Mouse (Mus musculus): Measurements from ENCODE around the gene Rufy3. TPM values are rescaled to one million over a fixed set of nuclear protein-coding genes. Genes with fewer than 3 reads are reported as not detected.
A peak's percentile ranks its signal among the peaks of the same experiment; 100 is the strongest.

The Rufy3 gene
- total and polyA plus RNA-seq, 3 experiments: 10.2 to 29.6 (median 26.3) TPM

- DNase-seq: no peak
These were observed 10.9 kb downstream of the Rufy3 start for GRCm38 (mm10) chr5:88575506-88576338.

DNA sequence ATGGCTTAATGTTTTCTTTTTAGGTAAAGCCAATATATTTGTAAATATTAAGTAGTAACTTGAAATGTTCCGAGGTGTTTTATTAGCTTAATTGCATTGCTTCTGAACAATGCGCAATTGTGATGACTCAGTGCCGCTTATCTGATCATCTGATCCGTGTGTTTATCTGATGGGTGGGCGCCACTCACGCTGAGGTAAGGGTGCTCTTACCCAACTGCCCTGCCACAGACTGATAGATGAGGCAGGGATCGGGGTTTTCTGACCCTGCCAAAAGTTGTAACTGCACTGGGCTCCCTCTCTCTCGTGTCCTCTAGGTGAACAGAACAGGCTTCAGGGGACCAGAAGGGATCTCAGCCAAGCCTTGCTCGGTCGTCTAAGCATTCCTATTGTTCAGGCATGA lies 15.8 kb downstream of the Rufy3 start:
- DNase-seq: no peak

DNA sequence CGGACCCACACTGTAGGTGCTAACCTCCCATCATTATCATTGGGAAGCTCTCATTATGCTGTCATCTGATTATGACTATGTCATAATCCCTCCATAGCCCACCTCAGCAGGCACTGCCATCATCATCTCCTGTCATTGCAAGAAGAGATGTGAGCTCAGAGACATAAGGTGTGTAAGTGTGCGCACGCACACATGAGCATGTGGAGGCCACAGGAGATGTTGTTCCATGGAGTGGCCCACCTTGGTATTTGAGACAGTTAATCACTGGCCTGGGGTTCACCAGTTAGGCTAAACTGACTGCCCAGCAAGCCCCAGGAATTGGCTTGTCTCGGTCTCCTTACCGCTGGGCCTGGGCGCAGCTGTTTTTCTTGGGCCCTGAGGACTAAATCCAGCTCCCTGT lies 16.5 kb downstream of the Rufy3 start:
- DNase-seq: no peak

GRCm38 (mm10) chr5:88583271-88584031 lies 18.6 kb downstream of the Rufy3 start:
- no peak for DNase-seq

GRCm38 (mm10) chr5:88584061-88584460 lies 19.2 kb downstream of the Rufy3 start:
- peak; percentile 41 for DNase-seq

DNA sequence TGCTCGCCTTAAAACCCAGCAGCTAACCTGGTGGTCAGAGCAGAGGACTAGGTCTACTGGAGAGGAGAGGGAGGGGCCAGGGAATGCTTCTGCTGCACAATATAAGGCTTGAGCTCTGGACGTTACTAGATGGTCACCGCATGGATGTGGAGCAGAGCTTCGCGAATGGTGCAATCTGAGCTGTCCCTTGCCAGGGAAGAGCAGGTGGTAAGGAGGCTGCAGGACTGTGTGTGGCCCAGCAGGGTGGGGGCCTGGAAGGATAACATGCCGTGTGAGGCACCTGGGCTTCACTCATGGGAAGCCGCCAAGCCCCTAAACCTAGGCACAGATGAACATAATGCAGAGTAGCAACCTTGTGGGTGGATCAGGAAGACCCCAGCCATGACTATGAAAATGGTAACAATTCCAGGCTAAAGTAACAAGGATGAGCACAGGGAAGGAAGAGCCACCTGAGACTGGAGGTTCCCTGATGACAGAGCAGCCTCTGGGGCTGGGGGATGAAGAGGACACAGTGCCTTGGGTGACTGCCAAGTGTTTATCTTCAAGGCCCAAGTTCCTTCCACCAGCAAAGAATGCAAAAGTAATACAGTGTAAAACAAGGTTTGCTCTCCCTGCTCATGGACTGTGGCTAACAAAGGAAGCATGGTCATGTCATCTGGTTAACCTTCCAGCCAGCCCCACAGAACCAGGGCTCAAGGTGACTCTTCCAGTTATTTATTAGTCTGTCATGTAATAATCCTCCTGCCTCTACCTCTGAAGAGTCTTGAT lies 21.8 kb downstream of the Rufy3 start:
- DNase-seq: peak; percentile 46

GRCm38 (mm10) chr5:88587211-88587934 lies 22.5 kb downstream of the Rufy3 start:
- peak; percentile 76 for DNase-seq

DNA sequence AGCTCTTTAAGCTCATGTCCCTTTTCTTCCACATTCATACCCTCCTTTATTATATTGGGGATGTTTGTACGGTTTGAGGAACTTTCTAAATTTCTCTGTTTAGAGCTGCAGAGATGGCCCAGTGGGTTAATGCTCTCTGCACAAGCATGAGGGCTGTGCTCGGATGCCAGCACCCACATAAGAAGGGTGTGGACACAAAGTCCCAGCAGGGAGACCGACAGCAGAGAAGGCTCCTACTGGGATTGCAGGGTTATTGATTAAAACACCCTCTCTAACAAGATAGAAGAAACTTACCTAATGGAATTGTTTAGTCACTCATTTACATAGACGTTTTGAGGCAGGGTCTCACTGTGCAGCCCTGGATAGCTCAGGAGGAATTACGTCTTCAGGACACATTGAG lies 23.6 kb downstream of the Rufy3 start:
- DNase-seq: no peak

- DNase-seq: no peak
These were observed 28.8 kb downstream of the Rufy3 start for GRCm38 (mm10) chr5:88593421-88594172.

GRCm38 (mm10) chr5:88594173-88594569 lies 29.3 kb downstream of the Rufy3 start:
- no peak for DNase-seq

GRCm38 (mm10) chr5:88595537-88596455 lies 31.0 kb downstream of the Rufy3 start:
- peak; percentile 36 for DNase-seq

- DNase-seq: no peak
These were observed 34.1 kb downstream of the Rufy3 start for GRCm38 (mm10) chr5:88598961-88599360.

- no peak for DNase-seq
These were observed 37.2 kb downstream of the Rufy3 start for GRCm38 (mm10) chr5:88602030-88602429.

DNA sequence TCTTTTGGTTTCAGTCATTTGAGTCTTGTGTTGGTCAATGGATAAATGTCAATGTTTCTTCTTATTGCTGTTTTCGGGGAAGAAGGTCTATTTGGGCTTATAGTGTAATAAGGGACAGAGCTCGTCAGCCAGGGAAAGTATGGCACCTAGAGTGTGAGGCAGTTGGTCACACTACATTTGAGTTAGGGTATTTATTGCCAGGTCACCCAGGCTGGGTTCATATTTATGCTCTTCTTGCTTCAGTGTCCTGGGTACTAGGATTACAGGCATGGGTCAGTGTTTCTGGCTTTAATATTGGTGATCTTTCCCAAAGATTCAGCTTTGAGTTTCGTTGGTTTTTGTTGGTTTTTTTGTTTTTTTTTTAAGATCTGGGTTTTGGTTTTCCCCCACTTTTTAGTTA lies 37.9 kb downstream of the Rufy3 start:
- no peak for DNase-seq

GRCm38 (mm10) chr5:88604046-88604445 lies 39.2 kb downstream of the Rufy3 start:
- DNase-seq: peak; percentile 45

DNA sequence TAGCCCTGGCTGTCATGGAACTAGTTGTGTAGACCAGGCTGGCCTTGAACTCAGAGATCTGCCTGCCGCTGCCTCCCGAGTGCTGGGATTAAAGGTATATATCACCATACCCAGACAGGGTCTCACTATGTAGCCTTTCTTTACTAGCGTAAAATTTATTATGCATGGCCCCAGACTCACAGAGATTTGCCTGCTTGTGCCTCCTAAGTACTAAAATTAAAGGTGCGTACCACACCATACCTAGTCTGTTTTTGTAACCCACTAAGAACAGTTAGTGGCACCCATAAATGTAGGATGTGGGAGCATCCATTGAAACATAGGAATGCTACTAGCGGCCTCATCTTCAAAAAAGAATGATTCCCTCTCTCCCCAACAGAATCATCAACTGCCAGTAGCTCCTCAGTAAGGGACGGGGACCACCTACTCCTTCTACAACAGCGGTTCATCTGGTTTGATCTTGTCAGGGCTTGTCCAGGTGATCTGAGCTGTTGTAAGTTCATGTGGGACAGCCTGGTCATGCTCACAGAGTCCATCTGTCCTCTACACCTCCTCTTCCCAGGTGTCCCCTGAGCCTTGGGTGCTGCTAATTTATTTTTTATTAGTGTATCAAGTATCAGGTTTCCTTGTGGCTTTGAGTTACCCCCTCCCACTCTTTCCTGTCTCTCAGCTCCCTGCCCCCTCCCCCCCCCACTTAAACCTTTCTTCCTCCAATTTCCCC lies 40.0 kb downstream of the Rufy3 start:
- DNase-seq: no peak

DNA sequence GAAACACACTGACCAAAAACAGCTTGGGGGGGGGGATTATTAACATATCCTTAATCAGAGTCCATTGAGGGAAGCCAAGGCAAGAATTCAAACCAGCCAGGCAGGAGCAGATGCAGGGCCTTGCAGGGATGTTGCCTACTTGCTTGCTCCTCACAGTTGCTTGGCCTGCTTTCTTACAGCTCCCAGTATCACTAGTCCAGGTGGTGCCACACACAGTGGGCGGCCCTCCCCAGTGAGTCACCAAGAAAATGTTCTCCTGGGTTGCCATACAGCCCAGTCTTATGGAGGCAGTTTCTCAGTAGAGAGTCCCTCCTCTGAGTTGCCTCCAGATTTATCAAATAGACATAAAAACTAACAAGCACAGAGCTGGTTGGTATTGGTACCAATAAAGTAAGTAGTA lies 49.3 kb downstream of the Rufy3 start:
- DNase-seq: no peak

DNA sequence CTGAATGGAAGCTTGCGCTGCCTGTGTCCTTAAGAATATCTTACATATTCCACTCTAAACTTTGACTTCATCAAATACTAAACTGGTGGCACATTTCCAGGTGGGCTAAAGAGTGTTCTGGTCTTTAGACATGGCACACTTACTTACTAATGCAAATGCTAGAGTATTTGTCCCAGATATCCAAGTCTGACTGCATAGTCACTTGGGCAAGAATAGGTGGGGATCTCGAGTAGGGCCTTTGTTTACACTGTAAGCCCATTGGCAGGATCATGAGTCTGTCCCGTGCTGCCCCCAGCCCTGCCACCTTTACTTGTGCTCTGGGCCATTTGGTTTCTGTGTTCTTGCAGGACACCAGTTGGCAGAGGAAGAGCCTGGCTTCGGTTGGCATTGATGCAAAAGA lies 52.1 kb downstream of the Rufy3 start:
- no peak for DNase-seq

- DNase-seq: no peak
These were observed 62.7 kb downstream of the Rufy3 start for GRCm38 (mm10) chr5:88627545-88627944.

All from adrenal gland, adult 2 months (tissue).